Mouse (Mus musculus): ENCODE results near the gene Cep152. TPM values are rescaled to one million over a fixed set of nuclear protein-coding genes. Genes with fewer than 3 reads are reported as not detected.

The Cep152 gene
- total RNA-seq, 2 experiments from 2014 or later = 2.6 to 3.6 TPM

DNA sequence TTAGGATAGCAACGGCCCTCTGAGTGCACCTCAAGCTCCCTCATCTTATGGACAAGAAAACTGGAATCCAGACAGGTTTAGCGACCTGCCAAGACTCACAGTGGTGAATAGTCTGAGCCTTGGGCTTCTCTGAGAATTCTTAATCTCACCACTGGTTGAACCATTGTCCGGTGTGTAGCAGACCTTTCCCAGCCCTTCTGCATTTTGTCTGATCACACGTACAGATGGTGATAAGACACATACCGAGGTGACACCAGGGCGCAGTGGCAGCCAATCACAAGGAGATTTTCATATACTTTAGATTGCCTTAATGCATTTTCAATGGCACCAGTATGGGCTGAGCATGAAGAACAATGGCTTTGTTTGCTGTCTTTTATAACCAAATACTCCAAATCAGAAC is 3.6 kb upstream of the Cep152 start:
- intact Hi-C loops (cut with DNase I) = no loop called here

DNA sequence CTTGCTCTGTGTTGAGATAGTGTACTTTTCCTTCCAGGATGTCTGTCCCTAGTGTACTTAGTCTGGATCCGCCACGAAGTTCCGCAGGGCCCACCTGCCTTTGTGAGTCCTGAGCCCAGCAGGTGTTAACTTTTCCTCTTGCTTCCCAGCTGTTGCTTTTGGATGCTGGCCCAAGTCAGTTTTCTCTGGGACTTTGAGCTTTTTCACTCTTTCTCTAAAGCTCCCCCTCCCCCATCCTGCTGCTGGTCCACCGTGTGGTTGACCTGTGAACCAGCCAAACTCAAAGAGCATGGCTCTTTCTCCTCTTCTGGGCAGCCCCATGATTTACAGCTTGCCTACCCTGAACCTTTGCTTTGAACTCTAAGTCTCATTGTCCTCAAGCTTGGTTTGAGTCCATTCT is 1.6 kb upstream of the Cep152 start:
- DNase-seq = no peak

More for the DNA sequence above, 3.6 kb upstream of the Cep152 start:
- DNase-seq = no peak

DNA sequence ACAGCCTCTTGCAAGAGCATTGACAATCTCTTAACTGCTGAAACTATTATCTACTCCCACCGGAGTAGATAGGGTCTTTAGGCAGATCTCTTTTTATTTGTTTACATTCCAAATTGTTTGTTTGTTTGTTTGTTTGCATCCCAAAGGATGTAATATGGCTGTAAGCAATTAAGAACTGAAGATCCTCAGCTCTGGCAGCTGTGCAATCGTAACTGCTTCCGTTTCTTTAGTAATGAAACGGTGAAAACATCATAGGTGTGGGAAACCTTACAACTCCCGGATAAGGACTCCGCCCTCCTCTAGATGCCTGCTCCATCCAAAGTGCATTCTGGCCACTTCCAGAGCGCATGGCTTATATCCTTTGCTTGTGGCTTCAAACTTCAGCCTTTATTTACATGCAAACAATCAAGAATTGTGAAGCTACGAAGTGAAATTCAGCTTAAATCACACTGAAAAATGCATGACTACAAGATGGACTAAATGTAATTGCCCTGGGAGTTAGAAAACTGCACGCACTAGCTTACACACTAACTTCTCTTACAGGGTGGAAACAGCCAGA is 707 bp downstream of the Cep152 start:
- intact Hi-C loops (cut with DNase I) = no loop called here
- no peak for DNase-seq

More for the DNA sequence above, 1.6 kb upstream of the Cep152 start:
- intact Hi-C loops (cut with DNase I) = no loop called here

DNA sequence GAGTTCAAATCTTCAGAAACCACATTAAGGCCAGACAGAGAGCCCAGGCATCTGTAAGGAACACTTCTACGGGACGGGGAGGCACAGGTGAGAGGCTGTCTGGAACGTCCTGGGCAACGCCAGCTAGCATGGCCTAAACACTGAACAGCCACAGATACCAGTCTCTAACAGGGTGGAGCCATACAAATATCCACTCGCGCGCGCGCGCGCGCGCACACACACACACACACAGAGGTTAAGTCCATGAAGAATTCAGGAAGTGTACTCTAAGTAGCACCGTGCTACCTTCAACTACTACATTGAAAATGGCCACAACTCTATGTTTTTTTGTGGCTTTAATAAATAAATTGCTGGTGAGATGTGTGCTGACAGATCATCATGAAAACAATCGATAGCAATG is 1.7 kb downstream of the Cep152 start:
- DNase-seq = no peak
- intact Hi-C loops (cut with DNase I) = no loop called here

DNA sequence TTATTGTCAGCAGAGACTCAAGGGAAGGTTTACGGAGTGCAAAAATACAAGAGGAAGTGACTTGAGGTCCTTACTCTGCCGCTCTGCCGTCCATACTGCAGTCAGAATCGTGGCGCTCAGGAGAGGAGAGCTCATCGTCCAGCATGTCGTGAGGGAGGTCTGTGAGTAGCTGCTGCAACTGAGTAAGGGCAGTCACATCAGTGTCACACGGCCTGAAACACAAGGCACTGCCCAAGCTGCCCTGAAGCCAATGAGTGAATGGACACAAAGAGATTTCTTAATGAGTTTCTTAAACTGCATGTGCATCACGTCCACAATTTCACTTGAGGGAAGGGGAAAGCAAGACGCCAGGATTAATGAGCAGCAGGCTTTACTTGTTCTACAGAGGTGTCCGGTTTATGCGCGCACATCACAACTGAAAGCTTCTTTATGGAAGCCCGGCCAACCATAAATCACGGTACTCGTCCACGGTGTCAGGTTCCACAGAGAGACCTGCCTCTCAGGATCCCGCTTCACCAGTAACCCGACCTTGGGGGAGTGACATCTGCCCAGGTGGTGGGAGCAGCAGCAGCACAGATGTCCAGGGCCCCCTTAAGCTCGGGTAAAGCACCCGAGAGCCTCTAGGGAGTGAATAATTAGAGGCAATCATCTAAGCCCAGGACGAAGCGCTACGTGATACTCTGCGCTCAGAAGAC is 4.6 kb downstream of the Cep152 start:
- DNase-seq = no peak
- intact Hi-C loops (cut with DNase I) = no loop called here

DNA sequence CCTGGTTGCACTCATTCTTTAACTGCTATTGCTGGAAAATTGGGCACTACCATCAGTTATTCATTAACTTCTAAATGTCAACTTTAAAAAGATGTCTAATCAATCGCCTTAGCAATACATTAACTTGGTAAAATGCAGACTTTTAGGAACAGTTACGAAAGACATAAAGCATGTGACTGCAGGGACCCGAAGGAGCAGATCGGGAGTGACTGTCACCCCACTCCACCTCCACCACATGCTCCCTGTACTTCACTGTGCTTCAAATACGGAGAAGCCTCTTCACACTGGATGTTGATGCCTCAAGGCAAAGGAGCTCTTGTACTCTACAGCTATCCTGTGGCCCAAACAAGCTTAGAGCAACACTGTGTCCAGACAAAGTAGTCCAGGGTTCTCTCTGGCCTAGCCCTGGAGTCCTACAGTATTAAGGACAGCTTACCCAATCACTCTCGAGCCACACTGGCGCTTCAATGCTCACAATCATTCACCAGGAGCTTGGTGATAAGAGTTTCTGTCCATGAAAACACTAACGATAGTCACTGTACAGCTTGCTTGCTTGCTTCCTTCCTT is 9.0 kb downstream of the Cep152 start:
- intact Hi-C loops (cut with DNase I) = no loop called here

DNA sequence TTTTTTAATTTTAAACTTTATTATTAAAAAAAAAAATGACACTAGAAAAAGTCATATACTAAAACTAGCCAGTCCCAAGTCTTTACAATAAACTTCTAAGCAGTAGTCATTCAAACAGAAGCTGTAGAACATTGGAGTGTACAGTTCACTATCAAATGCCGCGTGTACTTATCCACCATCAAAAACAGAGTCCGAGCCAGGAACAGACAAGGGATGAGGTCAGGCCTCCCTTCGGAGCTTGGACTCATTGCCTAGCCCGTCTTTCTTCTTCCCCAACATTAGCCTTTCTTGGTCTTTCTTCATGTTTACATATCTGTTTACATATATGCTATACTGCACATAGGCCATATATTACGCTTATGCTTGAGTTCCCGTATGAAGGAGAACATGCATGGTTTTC is 9.5 kb downstream of the Cep152 start:
- DNase-seq = no peak
- intact Hi-C loops (cut with DNase I) = no loop called here

More for the DNA sequence above, 9.0 kb downstream of the Cep152 start:
- DNase-seq = no peak

DNA sequence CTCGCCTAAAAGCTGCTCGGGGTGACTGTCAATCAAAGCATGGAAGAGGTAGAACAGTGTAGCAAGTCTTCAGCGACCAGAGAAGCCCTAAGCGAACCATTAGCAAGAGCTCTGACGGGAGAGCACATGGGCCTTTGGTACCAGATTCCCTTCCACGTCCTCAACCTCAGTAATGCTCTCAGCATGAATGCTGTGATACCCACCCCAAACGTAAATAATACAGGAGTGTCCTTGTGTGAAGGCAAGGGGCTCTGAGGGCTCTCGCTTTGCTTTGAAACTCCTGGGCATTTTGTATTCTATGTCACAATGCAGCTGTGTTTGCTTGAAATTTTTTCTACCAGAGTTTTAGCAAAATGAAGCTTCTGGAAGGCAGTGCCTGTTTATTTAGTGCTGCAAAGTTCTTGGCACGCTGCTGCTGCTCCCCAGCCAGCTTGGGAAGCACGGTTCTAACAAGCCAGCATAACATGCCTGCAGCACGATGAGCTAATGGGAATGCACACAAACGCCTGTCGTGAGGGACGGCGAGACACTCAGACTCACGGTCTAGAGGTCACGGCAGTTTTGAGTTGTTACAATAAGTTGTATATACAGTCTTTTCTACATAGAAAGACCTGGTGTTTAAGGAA is 18.6 kb downstream of the Cep152 start:
- intact Hi-C loops (cut with DNase I) = loop anchor here (5.0 to 10.0 kb wide), 2 partner anchors 272 to 344 kb away; no protein-coding TSS in a partner anchor
- no peak for DNase-seq

DNA sequence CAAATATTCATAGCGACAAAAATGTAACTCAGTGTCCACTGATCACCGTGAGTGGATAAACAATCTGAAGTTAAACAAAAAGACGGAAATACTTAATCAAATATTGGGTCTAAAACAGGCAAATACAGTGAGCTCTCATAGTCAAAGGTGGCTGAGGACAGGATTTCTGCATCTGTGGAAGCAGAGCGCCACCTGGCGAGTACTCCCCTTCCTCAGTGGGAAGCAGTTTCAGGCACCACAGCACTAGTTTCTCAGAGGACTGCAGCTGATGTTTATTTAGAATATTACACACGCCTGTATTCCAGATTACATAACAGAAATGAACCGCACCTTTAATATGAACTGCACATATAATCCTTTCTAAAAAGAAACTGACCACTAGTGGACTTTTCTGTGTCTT is 20.3 kb downstream of the Cep152 start:
- intact Hi-C loops (cut with DNase I) = loop anchor here (5.0 to 10.0 kb wide), 2 partner anchors 270 to 342 kb away; no protein-coding TSS in a partner anchor
- DNase-seq = peak; percentile 70

DNA sequence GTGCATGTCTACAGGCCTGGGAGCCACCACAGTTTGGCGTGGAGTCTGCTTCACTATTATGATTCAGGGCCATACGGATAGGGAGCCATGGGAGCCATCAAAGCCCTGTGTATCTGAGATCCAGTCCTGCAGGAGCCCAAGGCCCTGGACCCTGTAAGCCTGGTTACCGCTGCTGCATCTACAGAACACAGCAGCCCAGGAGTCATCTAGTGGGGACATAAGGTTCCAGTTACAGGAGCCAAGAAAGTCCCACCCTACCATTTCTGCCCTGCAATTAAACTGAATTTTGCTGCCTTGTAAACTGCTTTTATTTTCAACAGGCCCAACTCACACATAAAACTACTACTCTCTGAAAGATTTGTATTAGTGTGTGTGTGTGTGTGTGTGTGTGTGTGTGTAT is 21.9 kb downstream of the Cep152 start:
- intact Hi-C loops (cut with DNase I) = loop anchor here (10.0 kb wide), 1 partner anchor 268 kb away; no protein-coding TSS in a partner anchor
- no peak for DNase-seq

DNA sequence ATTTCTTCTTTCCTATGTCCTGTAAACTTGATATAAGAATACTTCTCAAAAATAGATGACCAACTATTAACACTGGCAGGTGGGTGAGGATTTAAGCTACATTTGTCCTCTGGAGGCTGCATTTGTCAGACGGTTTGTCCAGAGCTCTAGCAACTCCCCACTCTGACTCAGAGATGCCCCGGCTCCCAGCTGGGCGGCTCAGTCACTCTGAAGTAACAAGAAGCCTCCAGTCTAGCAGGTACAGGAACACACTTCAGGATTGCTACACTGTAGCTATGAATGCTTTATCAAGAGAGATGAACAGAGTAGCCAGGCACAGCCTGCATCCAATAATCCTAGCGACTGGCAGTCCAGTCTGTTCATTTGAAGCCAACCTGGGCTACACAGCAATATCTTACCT is 26.0 kb downstream of the Cep152 start:
- intact Hi-C loops (cut with DNase I) = loop anchor here (10.0 kb wide), 1 partner anchor 94 kb away; the partner anchor contains the start of genes Fbn1 and Gm9913
- no peak for DNase-seq

DNA sequence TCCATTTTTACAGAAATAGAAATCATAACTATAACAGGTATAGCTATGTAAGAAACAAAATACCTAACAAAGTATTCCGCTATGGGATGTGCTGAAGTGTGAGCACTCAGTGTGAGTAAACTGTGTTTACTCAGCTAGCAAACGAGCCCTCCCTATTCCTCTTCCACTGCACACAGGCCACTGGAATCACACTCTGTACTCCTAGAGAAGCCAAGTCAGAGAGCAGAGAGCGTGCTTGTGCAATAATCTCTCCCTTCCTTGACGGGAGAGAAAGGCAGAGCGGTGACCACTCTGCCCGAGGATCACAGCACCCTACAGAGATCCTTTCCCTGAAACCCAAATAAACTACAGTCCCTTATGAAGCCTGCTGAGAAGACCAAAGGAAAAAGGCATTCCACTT is 26.7 kb downstream of the Cep152 start:
- intact Hi-C loops (cut with DNase I) = loop anchor here (10.0 kb wide), 1 partner anchor 93 kb away; the partner anchor contains the start of genes Fbn1 and Gm9913
- no peak for DNase-seq

DNA sequence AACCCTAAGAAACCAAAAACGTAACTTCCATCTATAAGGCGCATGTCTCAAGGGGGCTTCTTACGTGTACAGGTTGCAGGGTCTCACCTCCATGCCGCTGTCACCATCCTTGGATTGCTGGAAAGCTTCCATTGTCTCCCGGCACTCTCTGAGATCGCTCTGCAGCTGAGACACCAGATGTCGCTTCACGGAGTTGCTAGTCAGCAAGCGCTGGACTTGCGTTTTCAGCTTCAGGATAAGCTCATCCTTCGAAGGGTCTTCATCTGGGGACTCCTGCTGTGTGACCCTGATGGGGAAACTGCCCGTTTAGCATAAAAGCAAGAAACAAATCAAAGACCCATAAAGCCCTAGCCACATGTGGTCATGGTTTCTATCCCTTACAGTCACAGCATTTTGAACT is 30.1 kb downstream of the Cep152 start:
- intact Hi-C loops (cut with DNase I) = loop anchor here (10.0 kb wide), 1 partner anchor 90 kb away; the partner anchor contains the start of genes Fbn1 and Gm9913
- DNase-seq = no peak

DNA sequence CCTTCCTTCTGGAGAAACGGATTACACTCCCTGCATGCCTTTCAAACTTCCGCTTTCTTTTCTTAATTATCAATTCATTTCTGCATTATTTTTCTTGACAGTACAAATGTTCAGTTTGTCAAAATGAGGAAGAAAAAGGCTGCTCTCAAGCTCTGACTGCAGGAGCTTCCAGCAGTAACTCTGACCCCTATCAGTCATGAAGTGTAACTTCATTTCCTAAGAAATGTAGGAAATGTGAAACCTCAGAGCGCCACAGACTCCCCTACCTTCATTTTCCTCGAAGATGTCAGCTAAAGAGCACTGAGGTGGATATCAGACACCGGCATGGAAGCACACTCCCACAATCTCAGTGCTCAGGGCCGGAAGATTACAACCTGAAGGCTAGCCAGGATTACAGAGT is 30.8 kb downstream of the Cep152 start:
- intact Hi-C loops (cut with DNase I) = loop anchor here (10.0 kb wide), 1 partner anchor 89 kb away; the partner anchor contains the start of genes Fbn1 and Gm9913
- DNase-seq = no peak

DNA sequence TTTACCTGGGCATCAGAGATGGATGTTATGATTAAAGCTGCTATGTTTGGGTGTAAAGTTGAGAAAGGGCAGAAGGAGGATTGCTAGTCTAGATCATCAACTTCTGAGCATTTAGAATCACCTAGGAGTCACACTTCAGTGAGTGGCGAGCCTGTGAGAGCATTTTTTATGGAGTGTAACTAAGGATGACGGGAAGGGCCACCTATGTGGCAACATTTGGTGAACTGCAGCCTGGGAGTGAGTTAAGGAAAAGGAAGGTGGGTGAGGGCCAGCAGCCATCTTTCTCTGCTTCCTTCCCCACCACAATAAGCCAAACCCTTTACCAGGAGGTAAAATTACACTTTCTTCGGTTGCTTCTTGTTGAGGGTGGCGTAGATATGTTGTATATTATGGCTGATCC is 33.0 kb downstream of the Cep152 start:
- intact Hi-C loops (cut with DNase I) = loop anchor here (10.0 kb wide), 1 partner anchor 87 kb away; the partner anchor contains the start of genes Fbn1 and Gm9913
- no peak for DNase-seq

DNA sequence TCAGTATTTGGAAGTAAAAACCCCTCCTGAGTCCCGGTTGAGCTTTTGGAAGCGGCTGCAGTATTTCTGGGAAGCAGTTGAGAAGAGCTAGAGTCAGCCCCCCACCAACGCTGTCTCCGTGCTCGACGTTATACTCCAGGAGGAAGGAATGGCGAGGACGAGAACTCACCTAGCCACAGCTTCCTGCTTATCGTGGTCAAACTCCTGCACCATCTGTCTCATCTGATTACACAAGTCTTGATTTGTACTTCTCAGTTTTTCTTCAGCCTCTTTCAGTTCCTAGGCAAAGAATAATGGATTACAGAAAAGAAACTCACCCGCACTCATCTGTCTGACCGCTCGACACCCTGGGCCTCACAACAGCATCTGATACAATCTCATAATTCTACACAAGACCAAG is 35.6 kb downstream of the Cep152 start:
- DNase-seq = no peak
- intact Hi-C loops (cut with DNase I) = no loop called here

DNA sequence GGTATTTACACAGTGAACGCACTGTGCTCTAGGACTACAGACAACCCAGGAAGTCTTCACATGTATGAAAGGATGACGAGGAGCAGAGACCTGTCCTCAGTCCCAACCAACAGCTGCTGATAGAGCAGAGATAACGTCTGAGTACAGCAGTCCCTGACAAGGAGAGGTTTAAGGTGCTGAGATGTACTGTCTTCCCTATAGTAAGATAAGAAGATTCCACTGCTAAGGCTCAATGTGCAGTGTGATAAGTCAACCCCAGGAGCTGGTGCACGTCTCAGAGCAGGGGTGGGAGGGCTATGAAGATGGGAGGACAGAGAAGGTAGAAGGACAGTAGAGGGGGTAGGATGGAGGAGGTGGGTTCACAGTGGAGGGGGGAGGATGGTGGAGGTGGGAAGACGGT is 43.8 kb downstream of the Cep152 start:
- intact Hi-C loops (cut with DNase I) = no loop called here
- DNase-seq = no peak

DNA sequence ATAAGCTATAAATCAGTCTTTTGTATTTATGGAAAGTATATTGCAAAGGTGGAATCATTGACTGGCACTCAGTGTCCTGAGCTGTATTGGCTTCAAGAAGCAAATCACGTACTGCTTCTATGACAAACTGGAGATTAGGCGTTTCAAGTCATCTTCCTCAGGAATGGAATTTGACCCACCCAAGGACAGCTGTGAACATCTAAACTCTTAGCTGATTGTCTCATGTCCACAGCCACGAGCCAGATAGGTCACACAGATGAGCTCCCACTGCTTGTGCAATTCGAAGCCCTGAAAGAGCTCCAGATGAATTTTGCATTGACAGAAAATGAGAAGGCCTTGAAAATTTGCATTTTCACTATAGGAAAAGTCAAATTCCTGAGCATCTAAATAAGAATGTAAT is 47.2 kb downstream of the Cep152 start:
- intact Hi-C loops (cut with DNase I) = no loop called here
- DNase-seq = no peak

DNA sequence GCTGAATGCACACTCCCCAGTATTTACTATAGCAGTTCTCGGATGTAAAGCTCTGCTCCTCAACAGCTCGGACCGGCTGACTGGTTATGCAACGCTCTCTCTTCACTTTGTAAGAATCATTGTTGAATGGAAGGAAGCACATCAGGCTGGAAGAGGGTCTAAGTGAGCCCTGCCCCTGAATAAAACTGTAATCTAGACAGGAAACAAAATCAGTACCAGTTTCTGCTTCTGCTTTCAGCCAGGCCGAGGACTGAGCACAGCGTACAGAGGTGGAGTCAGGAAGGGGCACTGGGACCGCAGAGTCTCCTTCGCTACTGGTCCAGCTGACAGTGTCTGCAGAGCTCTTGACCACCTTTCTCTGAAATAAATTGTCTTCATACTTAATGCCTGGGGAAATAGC is 48.4 kb downstream of the Cep152 start:
- DNase-seq = no peak
- intact Hi-C loops (cut with DNase I) = no loop called here

DNA sequence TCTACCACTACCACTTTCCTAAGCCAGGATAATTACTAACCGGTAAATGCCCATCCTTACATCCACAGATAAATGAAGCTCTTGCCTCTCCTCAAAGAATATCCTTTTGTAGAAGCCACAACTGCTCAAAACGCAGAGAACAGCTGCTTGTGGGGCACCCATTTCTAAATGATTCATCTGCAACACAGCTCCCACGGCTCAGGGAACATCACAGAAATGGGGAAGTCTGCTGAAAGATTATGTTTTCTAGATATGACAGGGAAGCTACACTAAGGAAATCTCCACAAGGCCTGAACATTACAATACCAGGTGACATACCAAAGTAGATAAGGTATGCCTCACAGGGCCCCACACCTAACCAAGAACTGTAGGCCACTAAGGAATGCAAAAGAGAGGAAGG is 49.1 kb downstream of the Cep152 start:
- DNase-seq = no peak
- intact Hi-C loops (cut with DNase I) = no loop called here

DNA sequence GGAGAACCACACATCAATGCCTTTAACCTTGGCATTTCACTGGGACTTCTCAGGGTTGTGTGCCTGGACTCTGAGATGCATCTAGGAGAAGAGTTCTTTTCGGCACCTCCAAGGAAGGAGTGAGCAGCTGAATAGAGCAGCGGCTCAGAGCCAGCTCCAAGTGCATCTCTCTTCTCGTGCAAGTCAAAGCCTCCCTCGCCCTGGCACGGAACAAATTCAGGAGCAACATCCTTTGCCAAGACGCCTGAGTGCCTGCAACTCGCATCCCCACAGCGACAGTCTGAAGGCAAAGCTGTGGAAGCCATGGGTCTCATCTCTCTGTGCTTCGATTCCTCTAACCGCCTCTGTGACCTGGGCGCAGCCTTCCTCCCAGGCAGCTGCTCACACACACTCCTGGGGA is 61.0 kb downstream of the Cep152 start:
- no peak for DNase-seq
- intact Hi-C loops (cut with DNase I) = loop anchor here (10.0 kb wide), 1 partner anchor 751 kb away; no protein-coding TSS in a partner anchor

Data from left cerebral cortex, postnatal 4 days (tissue).